Mouse (Mus musculus): ENCODE data around the gene Abhd15. TPM values are rescaled to one million over a fixed set of nuclear protein-coding genes. Genes with fewer than 3 reads are reported as not detected.

The Abhd15 gene
- polyA plus RNA-seq, 1 experiment, result 10.4 TPM

DNA sequence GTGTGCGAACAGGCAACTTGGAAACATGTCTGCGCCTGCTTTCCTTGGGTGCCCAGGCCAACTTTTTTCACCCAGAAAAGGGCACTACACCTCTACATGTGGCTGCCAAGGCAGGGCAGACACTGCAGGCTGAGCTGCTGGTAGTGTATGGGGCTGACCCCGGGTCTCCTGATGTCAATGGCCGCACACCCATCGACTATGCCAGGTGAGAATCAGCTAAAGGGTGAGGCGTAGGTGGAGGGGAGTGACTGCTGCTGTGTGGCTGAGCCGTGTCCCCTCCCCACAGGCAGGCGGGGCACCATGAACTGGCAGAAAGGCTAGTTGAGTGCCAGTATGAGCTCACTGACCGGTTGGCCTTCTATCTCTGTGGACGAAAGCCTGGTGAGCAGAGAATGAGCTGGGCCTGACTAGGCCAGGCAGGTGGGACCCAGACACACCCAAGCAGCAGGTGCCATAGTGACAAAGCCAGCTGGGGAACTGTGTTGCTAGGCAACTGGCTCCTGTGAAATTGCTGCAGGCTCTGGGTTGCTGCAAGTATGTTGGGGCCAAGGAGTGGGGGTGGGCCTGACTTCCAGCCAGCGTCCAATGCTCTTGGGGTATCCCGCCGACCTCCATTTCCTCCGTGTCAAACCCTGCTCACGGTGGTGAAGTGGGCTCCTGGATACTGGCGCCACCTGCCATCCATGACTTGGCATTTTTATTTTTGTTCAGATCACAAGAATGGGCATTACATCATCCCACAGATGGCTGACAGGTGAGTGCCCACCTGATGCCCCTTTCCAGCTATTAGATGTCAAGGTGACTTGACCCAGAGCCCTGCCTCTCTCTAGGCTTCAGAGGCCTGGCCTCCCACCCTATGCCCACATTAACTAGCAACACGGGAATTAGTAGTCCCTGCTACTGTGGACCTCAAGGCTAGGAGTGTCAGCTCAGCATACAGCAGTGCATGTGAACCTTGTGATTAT is 14.3 kb upstream of the Abhd15 start:
- TF ChIP-seq CTCF (IDR thresholded peaks at IDR 0.05; ENCODE audit: low read depth, low read length) (no peak), POLR2A (IDR thresholded peaks at IDR 0.05; ENCODE audit: borderline replicate concordance, low read depth, low read length) (no peak)
- peaks cover 24% of the 10 kb centered on the region for H3K4me1 ChIP-seq (ENCODE audit: control insufficient read depth, insufficient read depth, low read length)
- H3K4me3 ChIP-seq (ENCODE audit: insufficient read depth, low read length), result no peak overlapping the region
- no peak overlapping the region for H3K27ac ChIP-seq (ENCODE audit: insufficient read depth, low read depth, low read length)

DNA sequence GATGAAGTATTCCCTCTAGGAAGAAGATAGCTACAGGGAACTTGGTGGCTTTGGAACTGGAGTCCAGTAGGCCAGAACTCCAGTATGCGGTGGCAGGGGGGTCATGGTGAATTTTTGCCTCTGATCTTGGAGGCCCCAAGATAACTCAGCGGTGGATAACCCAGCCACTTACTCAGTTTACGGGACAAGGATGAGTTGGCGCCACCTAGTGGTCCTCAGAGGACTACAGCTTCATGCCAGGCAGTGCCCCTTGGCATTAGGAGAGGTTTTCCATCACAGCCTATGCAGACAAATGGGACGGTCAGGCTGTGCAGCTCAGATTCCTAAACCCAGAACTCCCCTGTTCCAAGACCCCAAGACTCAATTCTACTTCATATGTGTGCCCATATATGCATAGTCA is 13.5 kb upstream of the Abhd15 start:
- TF ChIP-seq POLR2A (IDR thresholded peaks at IDR 0.05; ENCODE audit: borderline replicate concordance, low read depth, low read length) (no peak), CTCF (IDR thresholded peaks at IDR 0.05; ENCODE audit: low read depth, low read length) (peak; percentile 58)
- no peak overlapping the region for H3K27ac ChIP-seq (ENCODE audit: insufficient read depth, low read depth, low read length)
- H3K4me3 ChIP-seq (ENCODE audit: insufficient read depth, low read length), result no peak overlapping the region
- H3K4me1 ChIP-seq (ENCODE audit: control insufficient read depth, insufficient read depth, low read length), result peaks cover 17% of the 10 kb centered on the region

DNA sequence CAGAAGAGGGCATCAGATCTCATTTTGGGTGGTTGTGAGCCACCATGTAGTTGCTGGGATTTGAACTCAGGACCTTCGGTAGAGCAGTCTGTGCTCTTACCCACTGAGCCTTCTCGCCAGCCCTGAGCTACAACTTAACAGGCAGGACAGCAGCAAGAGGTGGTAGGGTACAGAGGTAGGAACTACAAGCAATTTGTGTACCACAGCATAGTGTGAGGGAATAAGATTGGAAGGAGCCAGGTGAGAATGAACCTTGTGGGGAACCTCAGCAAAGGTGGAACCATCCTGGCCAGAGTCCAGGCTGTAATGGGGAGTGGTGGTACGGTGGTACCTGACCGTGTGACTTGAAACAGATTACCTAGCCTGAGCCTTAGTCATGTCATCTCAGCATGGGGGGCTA is 12.9 kb upstream of the Abhd15 start:
- Histone ChIP-seq H3K4me1 (ENCODE audit: control insufficient read depth, insufficient read depth, low read length) (peaks cover 13% of the 10 kb centered on the region), H3K27ac (ENCODE audit: insufficient read depth, low read depth, low read length) (no peak overlapping the region), H3K4me3 (ENCODE audit: insufficient read depth, low read length) (no peak overlapping the region)
- no peak for TF ChIP-seq CTCF (IDR thresholded peaks at IDR 0.05; ENCODE audit: low read depth, low read length)
- TF ChIP-seq POLR2A (IDR thresholded peaks at IDR 0.05; ENCODE audit: borderline replicate concordance, low read depth, low read length), result no peak

DNA sequence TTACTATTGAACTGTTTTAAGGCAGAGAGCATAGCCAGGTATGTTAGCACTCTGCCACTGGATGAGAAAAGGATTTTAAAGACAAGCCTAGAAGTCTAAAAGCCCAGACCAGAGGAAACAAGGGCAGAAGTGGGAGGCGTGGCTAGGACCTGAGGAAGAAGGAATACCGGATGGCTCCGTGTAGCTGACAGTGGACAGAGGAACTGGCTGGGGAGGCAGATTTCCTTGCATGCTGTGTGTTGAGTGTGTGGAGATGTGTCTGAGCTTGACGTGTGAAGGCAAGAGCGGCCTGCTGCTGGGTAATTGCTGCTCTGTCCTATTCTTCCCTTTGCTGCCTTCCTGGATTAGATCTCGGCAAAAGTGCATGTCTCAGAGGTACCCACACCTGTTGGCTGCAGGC is 12.4 kb upstream of the Abhd15 start:
- H3K4me1 ChIP-seq (ENCODE audit: control insufficient read depth, insufficient read depth, low read length), result peaks cover 8% of the 10 kb centered on the region

DNA sequence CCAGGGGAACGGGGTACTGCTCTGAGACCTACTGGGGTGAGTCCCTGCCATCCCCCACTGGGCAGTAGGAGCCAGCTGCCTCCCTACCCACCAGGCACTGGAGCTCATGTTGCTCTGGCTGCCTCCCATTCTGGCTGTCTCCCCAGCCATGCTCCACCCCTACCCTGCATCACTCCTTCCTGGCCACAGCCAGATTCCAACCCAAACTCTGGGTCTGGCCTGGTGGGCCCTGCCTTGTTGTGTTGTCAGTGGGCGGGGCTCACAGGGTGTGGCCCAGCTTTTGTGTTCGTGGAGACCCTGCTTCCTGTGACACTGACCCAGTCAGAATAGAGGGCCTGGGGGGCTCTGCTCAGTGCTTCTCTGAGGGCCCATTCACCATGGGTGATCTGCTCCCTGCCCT is 11.4 kb upstream of the Abhd15 start:
- Histone ChIP-seq H3K4me1 (ENCODE audit: control insufficient read depth, insufficient read depth, low read length) (peaks cover 4% of the 10 kb centered on the region), H3K4me3 (ENCODE audit: insufficient read depth, low read length) (no peak overlapping the region), H3K27ac (ENCODE audit: insufficient read depth, low read depth, low read length) (no peak overlapping the region)
- TF ChIP-seq CTCF (IDR thresholded peaks at IDR 0.05; ENCODE audit: low read depth, low read length) (no peak), POLR2A (IDR thresholded peaks at IDR 0.05; ENCODE audit: borderline replicate concordance, low read depth, low read length) (no peak)

More for the DNA sequence above, 12.4 kb upstream of the Abhd15 start:
- no peak overlapping the region for H3K4me3 ChIP-seq (ENCODE audit: insufficient read depth, low read length)
- H3K27ac ChIP-seq (ENCODE audit: insufficient read depth, low read depth, low read length), result no peak overlapping the region
- no peak for TF ChIP-seq POLR2A (IDR thresholded peaks at IDR 0.05; ENCODE audit: borderline replicate concordance, low read depth, low read length)

DNA sequence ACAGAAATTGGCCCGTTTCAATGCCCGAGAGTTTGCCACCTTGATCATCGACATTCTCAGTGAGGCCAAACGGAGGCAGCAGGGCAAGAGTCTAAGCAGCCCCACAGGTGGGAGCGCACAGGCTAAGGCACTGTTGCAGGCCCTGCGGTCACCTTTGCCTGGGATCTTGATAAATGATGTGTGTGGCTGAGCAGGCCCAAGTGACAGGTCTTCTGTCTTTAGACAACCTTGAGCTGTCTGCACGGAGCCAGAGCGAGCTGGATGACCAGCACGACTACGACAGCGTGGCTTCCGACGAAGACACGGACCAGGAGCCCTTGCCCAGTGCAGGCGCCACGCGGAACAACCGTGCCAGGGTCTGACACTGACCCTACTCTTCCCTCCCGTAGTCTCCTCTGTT is 10.5 kb upstream of the Abhd15 start:
- Histone ChIP-seq H3K4me3 (ENCODE audit: insufficient read depth, low read length) (no peak overlapping the region), H3K27ac (ENCODE audit: insufficient read depth, low read depth, low read length) (no peak overlapping the region), H3K4me1 (ENCODE audit: control insufficient read depth, insufficient read depth, low read length) (peaks cover 4% of the 10 kb centered on the region)
- TF ChIP-seq CTCF (IDR thresholded peaks at IDR 0.05; ENCODE audit: low read depth, low read length), result no peak
- TF ChIP-seq POLR2A (IDR thresholded peaks at IDR 0.05; ENCODE audit: borderline replicate concordance, low read depth, low read length), result no peak

DNA sequence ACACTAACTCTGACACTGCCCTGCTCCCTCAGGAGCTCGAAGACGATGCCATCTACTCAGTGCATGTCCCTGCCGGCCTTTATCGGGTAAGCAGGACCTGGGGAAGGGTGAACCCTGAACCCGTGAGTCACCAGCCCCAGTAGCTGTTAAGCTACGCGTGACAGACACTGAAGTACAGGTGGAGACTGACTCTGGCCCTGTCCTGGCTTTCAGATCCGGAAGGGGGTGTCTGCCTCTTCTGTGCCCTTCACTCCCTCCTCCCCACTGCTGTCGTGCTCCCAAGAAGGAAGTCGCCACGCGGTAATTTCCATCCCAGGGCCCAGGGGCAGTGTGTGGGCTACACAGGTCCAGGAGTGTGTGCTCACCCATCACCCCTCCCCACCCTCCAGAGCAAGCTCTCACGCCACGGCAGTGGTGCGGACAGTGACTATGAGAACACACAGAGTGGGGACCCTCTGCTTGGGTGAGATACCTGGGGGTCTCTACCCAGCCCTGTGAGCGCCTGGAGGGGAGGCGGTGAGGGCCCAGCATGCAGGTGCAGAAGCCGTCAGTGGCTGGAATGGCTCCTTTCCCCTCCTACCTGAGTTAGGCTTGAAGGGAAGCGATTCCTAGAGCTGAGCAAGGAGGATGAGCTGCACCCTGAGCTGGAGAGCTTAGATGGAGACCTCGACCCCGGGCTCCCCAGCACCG is 9.5 kb upstream of the Abhd15 start:
- H3K4me1 ChIP-seq (ENCODE audit: control insufficient read depth, insufficient read depth, low read length), result peaks cover 4% of the 10 kb centered on the region
- H3K4me3 ChIP-seq (ENCODE audit: insufficient read depth, low read length), result no peak overlapping the region
- no peak for TF ChIP-seq CTCF (IDR thresholded peaks at IDR 0.05; ENCODE audit: low read depth, low read length)
- no peak for TF ChIP-seq POLR2A (IDR thresholded peaks at IDR 0.05; ENCODE audit: borderline replicate concordance, low read depth, low read length)
- H3K27ac ChIP-seq (ENCODE audit: insufficient read depth, low read depth, low read length), result no peak overlapping the region

DNA sequence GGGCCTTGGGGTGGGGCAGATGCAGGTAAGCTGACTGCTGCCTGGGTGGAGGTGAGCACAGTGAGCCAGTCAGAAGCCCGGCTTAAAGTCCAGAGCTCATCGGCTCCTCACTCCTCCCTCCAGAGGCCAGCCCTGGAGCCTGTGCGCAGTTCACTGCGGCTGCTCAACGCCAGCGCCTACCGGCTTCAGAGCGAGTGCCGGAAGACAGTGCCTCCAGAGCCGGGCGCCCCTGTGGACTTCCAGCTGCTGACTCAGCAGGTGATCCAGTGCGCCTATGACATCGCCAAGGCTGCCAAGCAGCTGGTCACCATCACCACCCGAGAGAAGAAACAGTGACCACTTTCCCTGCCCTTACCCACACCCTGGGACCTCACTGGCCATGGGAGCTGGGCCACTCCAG is 8.6 kb upstream of the Abhd15 start:
- Histone ChIP-seq H3K4me1 (ENCODE audit: control insufficient read depth, insufficient read depth, low read length) (peaks cover 4% of the 10 kb centered on the region), H3K4me3 (ENCODE audit: insufficient read depth, low read length) (no peak overlapping the region), H3K27ac (ENCODE audit: insufficient read depth, low read depth, low read length) (no peak overlapping the region)
- no peak for TF ChIP-seq POLR2A (IDR thresholded peaks at IDR 0.05; ENCODE audit: borderline replicate concordance, low read depth, low read length)
- TF ChIP-seq CTCF (IDR thresholded peaks at IDR 0.05; ENCODE audit: low read depth, low read length), result no peak

DNA sequence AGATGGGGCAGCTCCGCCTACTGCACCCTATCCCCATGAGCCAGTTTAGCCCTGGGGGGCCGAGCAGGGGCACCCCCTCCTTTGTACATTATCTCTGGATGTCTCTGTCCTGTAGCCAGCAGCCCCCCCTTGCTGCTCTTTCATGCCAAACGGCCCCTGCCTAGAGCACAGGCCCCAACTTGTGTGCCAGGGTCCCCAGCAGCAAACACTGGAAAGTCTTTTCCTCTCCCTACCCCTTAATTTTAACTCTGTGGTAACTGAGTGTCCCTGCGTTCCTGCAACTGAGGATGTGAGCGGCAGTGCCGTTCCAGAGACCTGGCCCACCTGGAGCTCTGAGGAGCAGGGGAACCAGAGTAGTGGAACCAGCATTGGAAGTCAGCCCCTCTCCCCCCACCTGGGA is 8.0 kb upstream of the Abhd15 start:
- H3K4me3 ChIP-seq (ENCODE audit: insufficient read depth, low read length), result no peak overlapping the region
- H3K4me1 ChIP-seq (ENCODE audit: control insufficient read depth, insufficient read depth, low read length), result peaks cover 4% of the 10 kb centered on the region
- H3K27ac ChIP-seq (ENCODE audit: insufficient read depth, low read depth, low read length), result no peak overlapping the region
- TF ChIP-seq CTCF (IDR thresholded peaks at IDR 0.05; ENCODE audit: low read depth, low read length) (no peak), POLR2A (IDR thresholded peaks at IDR 0.05; ENCODE audit: borderline replicate concordance, low read depth, low read length) (no peak)

DNA sequence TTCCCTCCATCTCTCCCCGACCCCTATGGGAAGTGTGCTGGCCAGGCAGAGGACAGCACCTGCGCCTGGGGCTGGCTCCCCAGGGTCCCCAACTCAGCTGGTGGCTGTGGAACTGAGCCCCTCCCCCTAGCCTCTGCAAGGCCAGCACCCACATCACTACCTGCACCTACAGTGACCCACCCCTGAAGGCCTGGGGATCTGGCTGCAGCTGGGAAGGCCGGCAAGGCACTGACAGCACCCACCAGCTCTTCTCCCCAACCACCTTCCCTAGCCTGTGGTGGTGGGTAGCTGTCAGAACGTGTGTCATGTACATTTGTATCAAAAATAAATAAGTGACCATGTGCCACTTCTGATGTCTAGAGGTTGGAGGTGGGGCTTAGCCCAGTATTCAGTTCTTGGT is 7.5 kb upstream of the Abhd15 start:
- Histone ChIP-seq H3K4me1 (ENCODE audit: control insufficient read depth, insufficient read depth, low read length) (peaks cover 8% of the 10 kb centered on the region), H3K4me3 (ENCODE audit: insufficient read depth, low read length) (no peak overlapping the region), H3K27ac (ENCODE audit: insufficient read depth, low read depth, low read length) (no peak overlapping the region)
- TF ChIP-seq CTCF (IDR thresholded peaks at IDR 0.05; ENCODE audit: low read depth, low read length) (no peak), POLR2A (IDR thresholded peaks at IDR 0.05; ENCODE audit: borderline replicate concordance, low read depth, low read length) (no peak)

All from bone marrow macrophage, adult 2 months (primary cell).